Mouse (Mus musculus): ENCODE results near the gene Itga3.

DNA sequence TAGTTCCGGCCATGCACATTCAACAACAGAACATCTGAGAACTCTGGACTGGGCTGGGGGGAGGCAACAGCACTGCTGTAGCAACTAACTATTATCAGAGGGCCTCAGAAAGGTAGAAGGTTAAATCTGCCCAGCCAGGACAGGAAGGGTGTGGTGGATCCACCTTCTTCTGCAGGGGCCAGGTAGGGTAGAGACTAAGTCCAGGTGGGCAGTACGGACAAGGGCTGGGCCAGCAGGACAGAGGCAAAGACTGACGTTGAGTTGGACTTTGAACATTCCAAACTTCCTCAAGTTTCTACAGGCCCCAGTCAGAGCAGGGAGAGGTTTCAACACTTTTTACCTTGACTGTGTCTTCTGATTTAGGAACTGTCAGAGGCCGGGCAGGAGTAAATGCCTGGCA lies 1.9 kb downstream of the Itga3 start:
- TF ChIP-seq CTCF (IDR thresholded peaks at IDR 0.05; ENCODE audit: borderline replicate concordance, control insufficient read depth, extremely low read depth, insufficient read depth, low read length, poor library complexity) (no peak), POLR2A (IDR thresholded peaks at IDR 0.05; ENCODE audit: control insufficient read depth, extremely low read depth, insufficient read depth, low read length, poor library complexity) (no peak)

Measured in thymus, adult 2 months (tissue).